Mouse (Mus musculus): Measurements from ENCODE around the gene Dlx3.
A peak's percentile ranks its signal among the peaks of the same experiment; 100 is the strongest.

The Dlx3 gene

DNA sequence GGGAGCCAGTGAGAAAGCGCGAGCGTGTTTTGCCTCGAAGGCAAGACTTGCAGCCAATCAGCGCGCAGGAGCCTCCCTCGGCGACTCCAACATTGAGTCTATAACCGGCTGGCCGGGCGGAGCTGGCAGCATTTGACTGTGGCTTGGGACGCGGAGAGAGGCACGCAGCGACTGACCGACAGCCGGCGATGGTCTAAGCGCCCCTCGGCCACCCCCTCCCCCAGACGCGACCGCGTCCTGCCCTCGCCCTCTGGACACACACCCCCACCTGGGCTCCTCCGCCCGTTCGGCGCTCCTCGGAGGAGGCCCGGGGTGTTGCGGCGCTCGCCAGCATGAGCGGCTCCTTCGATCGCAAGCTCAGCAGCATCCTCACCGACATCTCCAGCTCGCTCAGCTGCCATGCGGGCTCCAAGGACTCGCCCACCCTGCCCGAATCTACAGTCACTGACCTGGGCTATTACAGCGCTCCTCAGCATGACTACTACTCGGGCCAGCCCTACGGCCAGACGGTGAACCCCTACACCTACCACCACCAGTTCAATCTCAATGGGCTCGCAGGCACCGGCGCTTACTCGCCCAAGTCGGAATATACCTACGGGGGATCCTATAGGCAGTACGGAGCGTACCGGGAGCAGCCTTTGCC lies at the start of gene Dlx3:
Gene Dlx3 (plus strand): TSS at position 130 of the 643 bp plus-strand sequence.
- DNase-seq (ENCODE audit: low spot score), result peak; percentile 21

DNA sequence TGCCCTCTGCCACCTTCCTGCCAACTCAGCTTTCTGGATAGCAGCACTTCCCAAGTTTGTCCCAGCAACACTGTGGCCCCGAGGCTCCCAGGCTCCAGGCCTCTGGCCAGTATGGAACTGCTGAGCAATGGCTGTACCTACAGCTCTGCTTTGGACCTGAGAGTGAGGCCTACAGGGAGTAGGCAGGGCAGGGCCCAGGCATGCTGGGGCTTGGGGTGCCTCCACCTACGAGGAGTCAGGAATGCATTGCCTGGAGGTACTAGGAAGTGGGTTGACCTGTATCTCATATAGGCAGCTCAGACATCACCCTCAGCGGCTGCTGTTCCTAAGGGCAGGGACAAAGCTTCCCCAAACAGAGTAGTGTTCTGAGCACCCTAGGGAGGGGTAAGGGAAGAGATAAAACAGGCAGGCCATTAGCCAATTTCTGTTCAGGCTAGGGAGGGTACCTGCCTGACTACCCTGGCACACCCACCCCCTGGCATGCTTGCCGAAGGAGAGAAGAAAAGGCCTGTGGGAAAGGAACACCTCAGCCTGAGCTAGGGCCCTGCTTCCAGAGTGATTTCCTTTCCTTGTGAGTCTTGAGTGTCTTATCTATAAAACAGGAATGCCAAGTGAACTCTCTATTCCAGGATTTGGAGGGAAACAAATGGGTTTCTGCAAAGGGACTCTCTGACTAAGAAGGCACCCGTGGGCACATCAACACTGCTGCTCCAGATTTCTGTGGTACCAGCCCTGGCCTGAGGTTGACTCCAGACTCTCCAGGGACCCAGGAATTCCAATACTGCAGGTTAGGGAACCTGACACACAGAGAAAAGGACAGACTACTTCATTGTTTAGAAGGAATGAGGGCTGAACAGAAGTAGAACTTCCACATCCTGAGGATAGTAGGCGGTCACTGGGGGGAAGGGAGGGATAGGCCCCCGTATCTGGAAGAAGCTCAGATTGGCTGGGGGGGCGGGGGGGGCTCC lies 49.5 kb upstream of the Dlx3 start:
- DNase-seq (ENCODE audit: low spot score), result no peak

DNA sequence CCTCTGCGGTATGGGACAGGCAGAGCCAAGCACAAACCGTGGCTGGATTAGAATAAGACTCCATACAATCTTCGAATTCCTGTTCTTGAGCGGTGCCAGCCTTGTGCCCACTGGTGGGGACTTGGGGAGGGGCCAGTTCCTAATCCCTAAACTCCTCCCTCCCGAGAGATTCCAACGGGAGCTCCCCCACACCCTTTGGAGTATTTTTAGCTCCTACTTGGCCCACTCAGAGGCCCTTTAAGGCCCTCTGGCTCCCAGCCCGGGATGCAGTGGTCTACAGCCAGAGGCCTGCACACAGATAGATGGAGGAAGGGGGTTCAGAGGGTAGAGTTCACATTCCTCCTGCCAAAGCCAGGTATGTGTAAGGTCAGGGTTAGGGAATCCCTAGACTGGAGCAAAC lies 48.7 kb upstream of the Dlx3 start:
- peak; percentile 53 for DNase-seq (ENCODE audit: low spot score)

DNA sequence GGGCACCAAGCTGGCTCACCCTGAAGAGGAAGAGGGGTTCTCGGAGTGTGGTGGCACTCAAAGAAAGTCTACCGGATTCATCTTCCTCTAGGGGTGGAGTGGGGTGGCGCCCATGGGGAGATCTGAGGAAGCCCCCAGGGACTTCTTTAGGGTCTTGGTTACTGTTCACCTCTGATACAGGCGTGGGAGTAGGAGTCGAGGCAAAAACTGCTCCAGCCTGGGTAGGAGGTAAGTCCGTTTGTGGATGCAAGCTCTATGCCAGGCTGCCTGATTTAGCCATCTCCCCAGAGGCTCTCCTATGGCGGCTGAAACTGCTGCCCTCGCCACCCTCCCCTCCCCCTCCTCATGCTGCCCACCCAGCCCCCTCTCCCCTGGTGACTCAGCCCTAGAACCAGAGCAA lies 47.8 kb upstream of the Dlx3 start:
- DNase-seq (ENCODE audit: low spot score), result no peak

DNA sequence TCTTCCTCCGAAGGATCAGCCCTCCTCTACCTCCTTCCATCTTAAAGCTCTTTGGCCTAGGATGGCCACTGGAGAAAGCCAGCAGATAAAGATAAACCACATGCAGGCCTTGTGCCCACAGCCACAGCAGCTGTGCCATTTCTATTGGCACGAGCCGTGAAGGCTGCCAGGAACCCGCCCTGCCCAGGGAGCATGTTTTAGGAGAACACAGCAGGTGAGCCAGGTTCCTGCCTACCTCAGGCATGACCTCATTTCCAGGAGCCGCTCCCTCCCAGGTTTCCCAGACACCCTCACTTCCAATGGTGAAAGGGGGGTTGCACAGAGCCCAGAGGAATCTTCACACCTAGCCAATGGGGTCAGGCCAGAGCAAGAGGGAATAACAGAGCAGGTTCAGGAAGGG lies 47.1 kb upstream of the Dlx3 start:
- no peak for DNase-seq (ENCODE audit: low spot score)

DNA sequence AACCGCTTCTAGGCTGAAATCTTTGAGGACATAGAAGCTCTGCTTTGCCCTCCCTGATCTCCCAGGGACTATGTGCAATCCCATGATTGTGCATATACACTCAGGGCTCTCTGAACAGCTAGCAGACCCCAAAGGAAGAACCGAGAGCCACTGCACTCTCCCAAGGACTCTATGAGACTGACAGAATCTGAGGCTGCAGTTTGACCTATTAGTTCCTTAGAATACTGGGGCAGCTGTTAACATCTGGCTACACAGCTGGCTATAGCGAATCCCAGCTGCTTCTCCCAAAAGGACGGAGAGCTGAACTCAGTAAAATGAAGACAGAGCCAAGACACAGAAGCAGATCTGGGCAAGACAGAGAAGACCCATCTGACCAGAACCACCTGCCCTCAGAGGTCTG lies 46.1 kb upstream of the Dlx3 start:
- no peak for DNase-seq (ENCODE audit: low spot score)

DNA sequence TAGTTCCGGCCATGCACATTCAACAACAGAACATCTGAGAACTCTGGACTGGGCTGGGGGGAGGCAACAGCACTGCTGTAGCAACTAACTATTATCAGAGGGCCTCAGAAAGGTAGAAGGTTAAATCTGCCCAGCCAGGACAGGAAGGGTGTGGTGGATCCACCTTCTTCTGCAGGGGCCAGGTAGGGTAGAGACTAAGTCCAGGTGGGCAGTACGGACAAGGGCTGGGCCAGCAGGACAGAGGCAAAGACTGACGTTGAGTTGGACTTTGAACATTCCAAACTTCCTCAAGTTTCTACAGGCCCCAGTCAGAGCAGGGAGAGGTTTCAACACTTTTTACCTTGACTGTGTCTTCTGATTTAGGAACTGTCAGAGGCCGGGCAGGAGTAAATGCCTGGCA lies 45.2 kb upstream of the Dlx3 start:
- DNase-seq (ENCODE audit: low spot score), result peak; percentile 82

DNA sequence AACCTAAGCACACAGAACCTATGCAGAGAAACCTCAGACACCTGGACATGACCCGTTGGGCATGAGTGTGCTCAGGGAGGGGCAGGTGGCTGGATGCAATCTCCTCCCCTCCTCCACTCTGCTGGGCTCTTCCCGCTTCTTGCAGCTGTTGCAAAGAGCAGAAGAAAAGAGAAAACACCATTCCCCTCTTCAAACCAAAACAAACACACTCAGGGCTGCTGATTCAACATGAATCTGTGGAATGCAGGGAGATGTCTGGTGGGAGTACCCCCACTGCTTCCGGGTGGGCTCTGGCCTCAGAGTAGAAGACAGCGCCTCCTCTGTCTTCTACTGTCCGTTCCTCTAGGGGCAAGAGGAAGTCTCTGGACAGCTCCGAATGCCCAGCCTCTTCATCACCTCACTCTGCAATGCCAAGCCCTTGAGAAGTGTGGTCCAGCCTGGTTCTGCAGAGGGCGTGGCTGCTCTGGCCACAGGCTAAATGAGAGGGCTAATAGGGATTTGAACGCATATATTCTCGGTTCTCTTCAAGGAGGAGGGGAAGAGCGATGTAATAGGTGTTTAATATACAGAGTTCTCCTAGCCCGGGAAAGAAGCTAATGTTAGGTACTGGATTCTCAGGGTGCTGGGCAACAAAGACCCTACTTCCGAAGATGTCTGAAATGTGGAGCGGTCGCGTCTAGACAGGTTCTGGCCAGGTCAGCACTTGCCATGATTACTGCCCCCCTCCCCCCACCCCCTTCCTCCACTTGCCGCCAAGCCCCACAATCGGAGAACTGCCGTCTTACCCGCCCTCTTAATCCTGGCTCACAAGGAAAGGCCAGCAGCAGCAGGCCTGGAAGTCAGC lies 44.5 kb upstream of the Dlx3 start:
- peak; percentile 82 for DNase-seq (ENCODE audit: low spot score)

DNA sequence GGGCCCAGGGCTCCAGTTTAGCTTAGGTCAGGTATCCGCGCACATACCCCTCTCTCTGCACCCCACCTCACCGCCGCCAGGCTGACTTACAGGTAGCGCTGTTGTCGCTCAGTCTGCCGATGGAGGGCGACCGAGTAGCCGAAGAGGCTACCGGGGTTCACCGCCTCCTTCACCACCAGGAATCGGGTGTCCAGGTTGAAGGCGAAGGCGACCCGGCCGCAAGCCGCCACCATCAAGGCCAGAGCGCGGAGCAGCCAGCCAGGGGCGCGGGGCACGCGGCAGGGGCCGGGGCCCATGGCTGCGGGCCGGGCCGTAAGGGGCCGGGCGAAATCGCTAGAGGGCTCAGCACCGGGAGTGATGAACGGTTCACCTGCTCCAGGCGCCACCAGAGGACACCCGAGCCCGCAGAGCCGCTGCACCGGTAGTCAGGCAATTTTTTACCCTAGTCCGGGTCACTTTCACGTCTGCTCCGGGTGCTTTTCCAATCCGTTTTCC lies 43.8 kb upstream of the Dlx3 start:
- DNase-seq (ENCODE audit: low spot score), result peak; percentile 76

DNA sequence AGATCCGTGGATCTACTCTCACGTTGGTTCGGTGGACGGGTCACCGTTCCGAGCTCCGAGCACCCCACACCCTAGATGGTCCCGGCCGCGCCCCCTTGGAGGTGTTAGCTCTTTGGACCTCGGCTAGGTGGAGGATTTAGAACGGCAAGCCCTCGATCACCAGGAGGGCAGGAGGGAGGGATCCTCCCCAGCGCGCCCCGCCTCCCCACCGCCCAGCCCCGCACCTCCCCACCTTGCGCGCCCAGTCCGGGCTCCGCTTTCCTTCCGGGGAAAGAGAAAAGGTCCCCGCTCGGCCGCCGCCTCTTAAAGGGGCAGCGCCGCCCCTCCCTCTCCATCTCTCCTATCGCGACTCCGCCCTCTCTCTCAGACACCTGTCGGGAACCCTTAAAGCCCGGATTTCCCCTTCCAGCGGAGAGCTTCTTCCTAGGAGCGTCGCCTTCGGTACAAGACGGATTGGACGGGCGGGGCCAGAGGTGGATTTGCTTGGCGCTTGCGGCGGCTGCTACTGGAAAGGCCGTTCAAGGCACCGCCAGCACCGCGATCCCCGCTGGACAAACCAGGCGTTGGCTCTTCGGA lies 43.3 kb upstream of the Dlx3 start, which contains the start of gene Itga3:
Gene Itga3 (minus strand): TSS at position 266 of the 576 bp plus-strand sequence.
- DNase-seq (ENCODE audit: low spot score), result peak; percentile 93

DNA sequence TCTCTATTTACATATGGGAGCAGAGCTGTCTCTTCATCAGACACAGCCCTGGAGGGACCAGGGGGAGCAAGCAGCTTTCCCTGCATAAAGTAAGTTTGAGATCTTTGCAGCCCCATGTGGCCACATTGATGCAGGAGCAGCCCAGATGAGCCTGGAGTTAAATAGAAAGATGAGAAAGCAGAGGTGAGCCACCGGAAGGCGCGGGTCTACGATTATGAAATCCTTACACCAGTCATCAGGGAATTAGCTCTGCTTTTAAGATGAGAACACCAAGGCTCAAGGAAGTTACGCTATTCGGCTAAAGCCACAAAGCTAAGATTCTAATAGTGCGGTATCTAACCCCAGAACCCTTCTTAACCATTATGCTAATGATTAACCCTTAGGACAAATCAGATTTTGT lies 42.0 kb upstream of the Dlx3 start:
- no peak for DNase-seq (ENCODE audit: low spot score)

DNA sequence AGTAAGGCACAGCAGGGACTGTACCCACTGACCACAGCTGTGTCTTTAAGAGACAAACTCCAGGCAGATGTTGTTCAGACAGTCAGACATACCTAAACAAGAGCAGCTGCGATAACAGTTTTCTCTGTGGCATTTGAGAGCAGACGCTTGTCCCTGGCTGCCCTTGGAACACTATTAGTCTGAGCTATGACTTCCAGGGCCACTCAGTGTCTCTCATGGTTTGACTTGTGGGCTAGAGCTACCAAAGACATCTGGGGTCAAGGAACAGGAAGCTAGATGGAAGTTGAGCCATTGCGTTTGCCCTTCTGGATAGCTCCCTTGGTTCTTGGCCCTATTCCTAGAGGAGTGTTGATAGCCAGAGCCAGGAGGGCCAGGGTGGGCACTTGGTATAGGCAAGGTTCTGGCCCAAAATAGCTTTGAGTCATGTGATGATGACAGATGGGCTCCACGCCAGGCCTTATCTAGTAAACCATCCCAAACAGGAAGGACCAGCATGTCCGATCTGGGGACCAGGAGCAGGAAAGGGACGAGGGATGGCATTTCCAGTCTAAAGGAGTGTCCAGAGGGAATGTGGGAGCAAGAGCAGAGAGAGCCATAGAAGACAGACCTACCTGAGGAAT lies 40.6 kb upstream of the Dlx3 start:
- DNase-seq (ENCODE audit: low spot score), result no peak

DNA sequence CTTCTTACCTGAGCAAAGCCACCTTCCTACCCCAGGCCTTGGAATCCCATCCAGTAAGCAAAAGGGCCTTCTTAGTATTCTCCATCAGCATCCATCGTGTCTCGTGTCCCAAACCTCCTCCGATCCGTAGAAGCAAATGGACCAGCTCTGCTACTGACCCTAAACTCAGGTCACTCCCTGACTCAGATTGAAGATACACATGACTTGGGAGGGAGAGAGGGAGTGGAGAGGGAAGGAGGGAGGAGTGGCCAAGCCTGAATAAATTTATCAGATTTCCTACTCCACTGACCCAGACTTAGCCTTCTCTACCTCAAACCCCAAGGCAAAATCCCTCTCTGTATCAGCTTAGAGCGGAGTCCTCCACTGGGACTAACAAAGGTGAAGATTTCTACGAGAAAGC lies 39.1 kb upstream of the Dlx3 start:
- DNase-seq (ENCODE audit: low spot score), result no peak

DNA sequence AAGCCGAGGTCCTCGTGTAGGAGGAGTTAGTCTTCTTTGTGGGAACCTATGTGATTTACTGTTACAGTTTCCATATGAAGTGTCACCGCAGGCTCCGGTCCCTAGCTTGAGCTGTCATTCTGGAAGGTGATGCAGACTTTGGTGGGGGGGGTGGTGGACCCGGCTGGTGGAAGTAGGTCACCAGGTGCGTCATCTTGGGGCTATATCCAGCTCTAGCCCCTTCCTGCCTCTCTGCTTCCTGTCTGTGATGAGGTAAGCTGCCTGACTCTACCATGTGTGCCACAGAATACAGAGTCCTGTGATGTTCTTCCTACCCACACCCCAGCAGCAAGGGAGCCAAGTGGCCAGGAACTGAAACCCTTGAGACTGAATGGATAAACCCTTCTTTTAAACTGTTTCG lies 37.0 kb upstream of the Dlx3 start:
- no peak for DNase-seq (ENCODE audit: low spot score)

DNA sequence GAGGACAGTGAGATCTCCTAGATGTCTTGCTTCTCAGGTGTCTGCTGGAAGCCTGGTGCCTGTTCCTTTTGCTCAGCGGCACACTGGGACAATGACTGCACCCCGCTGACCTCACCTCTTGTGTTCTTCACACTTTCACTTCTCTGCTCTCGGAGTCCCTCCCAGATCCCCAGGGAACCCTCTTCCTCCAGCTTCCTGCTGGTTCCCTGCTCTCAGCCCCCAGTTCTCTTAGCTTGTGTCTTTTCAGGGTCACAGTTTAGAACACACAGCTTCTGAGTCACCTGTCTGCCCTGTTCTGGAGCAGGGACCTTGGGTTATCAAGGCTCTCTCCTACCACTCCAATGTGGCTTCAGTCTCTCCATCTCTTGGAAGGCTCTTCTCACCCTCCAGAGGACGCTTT lies 35.7 kb upstream of the Dlx3 start:
- no peak for DNase-seq (ENCODE audit: low spot score)

DNA sequence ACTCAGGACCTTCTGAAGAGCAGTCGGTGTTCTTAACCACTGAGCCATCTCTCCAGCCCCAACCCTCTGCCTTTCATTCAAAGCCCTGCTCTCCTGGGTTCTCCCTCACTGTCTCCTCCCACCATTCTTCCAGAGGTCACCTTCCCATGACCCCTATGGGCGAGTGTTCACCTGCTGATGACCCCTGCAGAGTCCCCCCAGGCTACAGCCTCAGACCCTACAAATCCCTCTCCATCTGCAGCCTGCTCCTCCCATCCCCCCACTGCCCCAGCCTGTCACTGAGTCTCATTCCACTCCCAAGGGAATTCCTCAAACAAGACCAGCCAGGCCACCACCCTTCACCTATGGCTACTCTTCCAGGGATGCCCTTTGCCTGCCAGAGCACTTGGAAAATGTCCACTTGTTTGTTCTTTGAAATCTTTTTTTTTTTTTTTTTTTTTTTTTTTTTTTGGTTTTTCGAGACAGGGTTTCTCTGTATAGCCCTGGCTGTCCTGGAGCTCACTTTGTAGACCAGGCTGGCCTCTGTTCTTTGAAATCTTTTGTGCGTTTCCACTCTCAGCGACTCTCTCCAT lies 35.0 kb upstream of the Dlx3 start:
- no peak for DNase-seq (ENCODE audit: low spot score)

DNA sequence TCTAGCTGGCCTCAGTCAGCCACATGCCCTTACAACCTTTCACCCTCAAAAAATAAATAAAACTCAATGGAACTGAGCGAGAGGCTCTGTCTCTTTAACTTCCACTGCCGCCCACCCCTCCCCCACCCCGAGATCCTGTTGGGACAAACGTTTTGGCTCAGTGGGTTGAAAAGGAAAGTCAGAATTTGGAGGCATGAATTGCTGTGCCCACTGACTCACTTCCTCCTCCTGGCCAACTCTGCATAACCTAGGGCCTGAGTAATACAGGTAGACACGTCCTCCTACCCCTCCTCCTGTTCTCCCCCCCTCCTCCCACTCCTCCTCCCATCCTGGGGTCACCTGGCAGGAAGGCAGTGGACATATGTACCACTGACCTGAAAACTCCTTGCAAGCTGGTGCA lies 34.2 kb upstream of the Dlx3 start:
- DNase-seq (ENCODE audit: low spot score), result no peak

DNA sequence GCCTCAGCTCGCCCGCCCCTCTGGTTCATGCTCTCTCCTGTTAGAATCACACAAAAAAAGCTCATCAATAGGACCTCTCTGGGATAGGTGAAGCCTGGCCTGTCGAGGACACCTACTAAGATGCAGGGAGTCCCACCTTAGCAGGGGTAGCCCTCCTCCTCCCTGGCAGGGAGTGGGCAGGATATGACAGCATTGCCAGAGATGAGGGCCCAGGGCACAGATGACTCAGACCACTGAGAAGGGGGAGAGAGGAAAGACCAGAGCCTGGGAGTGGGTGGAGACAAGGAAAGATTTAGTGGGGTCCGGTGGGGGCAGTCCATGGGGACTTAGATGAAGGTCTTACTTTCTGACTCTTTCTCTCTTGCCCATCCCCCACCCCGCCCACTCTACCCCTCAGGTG lies 33.7 kb upstream of the Dlx3 start:
- DNase-seq (ENCODE audit: low spot score), result no peak

DNA sequence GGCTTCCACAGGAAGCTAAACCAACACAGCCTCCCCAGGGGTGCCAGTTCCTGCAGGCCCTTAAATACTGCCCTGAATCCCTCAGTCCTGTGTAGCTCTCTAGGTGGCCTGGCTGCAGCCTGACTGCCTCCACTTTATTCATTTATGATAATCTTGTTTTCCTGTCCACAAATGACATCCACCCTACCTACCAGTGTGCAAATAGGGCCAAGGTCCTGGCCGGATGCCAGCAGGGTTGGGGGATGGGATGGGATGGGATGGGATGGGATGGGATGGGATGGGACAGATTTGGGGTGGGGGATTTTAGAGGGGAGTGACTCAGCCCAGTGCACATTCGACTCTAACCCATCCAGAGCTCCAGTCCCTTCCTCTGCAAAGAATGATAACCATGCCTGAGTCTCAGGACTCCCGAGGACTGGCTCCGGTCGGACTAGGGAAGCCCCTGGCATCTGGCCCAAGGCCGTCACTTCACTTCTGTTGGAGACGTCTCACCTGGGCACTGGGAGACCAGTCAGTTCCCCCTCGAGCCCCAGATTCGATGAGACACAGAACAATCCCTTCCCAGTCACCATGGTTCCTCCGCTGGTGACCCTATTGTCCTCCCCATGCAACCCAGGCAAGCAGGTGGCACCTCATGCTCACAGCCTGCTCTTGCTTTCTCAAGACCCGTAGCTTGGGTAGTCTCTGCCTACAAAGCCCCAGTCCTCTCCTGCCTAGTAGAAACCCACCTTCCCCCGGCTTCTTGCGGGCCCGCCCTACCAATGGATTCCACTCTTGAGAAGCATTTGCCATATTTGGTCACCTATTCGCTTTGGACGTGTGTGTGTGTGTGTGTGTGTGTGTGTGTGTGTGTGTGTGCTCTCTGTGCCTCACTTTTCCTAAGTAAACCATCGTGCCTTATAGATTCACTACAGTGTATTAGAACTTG lies 32.4 kb upstream of the Dlx3 start:
- DNase-seq (ENCODE audit: low spot score), result no peak

DNA sequence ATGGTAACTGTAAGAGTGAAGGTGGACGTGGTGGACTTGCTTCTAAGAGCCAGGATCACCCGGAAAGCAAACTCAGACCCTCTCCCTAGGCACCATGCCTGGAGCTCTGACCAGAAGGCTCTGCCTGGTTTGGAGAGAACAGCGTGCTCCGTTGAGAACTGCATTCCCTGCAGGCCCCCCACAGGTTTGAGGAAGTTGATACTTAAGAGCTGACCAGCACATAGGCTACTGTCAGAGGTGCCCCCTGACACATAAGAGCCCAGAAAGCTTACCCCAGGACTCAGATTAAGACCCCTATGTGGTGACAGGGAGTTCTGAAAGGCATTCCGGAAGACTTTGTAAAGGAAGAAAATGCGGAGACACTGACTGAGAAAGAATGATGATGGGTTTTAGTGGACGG lies 31.6 kb upstream of the Dlx3 start:
- no peak for DNase-seq (ENCODE audit: low spot score)

Data from yolk sac, embryonic 10.5 days (tissue).